Mouse (Mus musculus): ENCODE measurements around the gene Tgfbr3. TPM values are rescaled to one million over a fixed set of nuclear protein-coding genes. Genes with fewer than 3 reads are reported as not detected.

The Tgfbr3 gene
- total RNA-seq (2022): 10 to 100 TPM; 11.7 to 20.0 (median 15.3) TPM

DNA sequence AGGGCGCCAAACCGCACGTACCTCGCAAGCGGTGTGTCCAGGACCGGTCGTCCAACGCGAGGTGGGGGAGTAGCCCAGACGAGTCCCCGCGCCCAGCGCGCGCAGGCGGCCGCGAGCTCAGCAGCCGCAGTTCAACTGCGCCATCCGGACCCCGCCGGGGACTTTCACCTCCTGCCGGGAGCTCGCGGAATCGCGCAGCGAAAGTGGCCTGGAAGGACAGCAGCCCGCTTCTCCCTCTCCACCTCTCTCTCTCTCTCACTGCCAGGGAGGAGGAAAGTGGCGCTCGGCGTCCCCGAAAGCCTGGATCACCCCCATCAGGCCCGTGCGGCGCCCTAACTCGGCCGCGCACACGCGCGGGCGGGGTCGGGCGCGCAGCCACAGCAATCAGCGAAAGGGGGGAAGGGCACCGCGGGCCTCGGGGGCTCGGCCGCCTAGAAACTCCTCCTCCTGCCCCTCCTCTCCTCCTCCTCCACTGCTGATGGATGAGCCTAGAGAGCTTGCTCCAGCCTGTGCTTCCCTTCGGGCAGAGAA lies at the start of gene Tgfbr3:
Gene Tgfbr3, minus strand, starts transcription at position 396 of the 531 bp plus-strand sequence.
- peak; percentile 70 to 83 for DNase-seq (ENCODE audit: low spot score in 2 of 2)

DNA sequence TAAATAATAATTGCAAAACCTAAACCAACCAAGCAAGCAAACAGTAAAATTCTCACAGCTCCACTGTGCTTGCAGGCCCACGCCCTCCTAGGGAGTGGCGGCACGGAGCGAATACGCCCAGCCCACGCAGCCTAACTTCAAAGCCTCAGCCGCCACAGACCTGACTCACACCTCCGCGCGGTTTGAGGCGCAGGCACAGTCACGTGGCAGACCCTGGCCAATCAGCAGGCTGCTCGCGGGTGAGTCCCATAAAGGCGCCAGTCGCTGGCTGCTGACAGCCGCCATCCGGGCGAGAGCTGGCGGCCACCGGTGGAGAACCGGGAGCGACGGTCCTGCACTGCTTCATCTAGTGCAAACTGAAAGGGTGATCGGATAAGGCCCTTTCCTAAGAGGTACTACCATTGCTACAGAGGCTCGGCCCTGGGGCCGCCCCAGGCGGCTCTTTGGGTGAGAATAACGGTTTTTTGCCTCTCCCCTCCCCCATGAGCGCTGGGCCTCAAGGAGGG lies 41.5 kb upstream of the Tgfbr3 start, which contains the start of gene Brdt:
Gene Brdt, plus strand, starts transcription at position 244 of the 506 bp plus-strand sequence.
- DNase-seq (ENCODE audit: low spot score in 2 of 2): no peak

DNA sequence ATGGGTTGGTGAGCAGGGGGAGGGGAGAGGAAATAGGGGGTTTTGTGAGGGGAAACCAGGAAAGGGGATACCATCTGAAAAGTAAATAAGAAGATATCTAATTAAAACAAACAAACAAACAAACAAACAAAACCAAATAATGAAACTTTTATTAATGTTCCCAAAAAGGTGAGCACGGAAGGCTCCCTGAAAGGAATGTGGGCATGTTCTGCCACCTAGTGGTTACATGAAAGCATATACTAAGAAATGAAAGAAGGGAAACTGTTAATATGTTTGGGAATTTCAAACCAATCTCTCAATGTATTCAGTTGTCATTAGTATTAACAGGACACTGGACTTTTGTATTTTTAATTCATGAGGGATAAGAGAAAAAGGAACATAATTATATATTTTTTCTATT lies 31.3 kb upstream of the Tgfbr3 start:
- no peak for DNase-seq (ENCODE audit: low spot score in 2 of 2)

DNA sequence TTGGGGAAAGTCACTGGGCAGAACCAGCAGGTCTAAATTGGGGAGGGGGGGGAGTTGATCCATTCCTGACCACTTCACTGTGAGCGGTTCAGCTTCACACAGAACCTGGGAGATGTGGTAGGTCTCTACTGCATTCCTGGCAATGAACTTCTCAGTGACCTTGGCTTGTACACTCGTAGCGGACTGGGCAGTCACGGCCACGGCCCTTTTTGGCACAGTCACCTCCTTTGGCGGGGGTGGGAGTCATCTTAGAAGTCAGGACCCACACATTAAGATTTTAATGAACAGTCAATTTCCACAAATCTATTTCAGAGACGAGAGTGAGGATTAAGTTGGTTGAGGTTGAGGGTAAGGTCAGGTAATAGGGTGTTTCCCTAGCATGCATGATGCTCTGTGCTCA lies 27.7 kb upstream of the Tgfbr3 start:
- DNase-seq (ENCODE audit: low spot score in 2 of 2): no peak

DNA sequence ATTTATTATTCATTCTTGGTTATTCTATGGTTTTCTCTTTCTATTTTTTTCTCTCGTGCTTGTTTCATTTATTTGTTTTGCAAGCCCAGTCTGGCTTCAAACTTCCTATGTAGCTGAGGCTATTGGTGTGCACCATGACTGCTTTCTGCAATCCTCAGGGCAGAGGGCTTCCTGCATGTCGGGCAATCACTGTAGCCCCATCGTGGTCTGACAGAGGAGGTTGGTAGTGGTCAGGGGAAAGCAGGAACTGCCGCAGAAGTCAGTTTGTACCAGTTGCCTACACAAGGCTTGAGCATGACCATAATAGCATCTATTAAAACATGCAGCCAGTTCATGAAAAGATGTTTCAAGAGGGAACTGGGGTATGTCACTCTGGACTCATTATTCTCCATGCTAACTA lies 18.0 kb upstream of the Tgfbr3 start:
- no peak for DNase-seq (ENCODE audit: low spot score in 2 of 2)

DNA sequence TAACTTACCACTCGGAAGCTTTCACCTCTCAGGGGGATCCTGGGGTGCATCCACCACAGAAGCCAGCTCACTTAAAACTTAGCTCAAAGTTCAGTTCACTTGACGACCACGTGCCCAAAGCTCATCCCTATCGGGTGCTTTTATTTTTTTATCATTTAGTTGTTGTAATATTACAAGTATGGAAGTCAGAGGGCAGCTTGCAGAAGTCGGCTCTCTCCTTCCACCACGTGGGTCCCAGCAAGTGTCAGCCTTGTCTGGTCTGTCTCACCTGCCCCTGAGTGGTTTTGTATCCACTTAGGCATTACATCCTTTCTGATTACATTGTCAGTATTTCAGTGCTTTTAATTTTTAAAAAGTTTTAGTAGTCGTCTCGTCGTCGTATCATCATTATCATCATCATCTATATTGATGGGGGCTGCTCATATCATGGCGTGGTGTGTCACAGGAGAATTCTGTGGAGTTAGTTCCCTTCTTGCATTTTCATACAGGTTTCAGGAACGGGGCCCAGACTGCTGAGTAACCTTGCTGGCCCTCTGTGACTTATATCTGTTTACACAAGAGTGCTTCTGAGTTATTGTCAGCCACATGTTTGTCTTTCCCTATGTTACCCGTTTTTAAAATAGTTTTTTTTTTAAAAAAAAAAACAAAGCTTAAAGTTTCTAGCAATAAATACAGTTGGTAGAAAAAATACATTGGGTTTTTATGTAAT lies 14.8 kb upstream of the Tgfbr3 start:
- no peak for DNase-seq (ENCODE audit: low spot score in 2 of 2)

DNA sequence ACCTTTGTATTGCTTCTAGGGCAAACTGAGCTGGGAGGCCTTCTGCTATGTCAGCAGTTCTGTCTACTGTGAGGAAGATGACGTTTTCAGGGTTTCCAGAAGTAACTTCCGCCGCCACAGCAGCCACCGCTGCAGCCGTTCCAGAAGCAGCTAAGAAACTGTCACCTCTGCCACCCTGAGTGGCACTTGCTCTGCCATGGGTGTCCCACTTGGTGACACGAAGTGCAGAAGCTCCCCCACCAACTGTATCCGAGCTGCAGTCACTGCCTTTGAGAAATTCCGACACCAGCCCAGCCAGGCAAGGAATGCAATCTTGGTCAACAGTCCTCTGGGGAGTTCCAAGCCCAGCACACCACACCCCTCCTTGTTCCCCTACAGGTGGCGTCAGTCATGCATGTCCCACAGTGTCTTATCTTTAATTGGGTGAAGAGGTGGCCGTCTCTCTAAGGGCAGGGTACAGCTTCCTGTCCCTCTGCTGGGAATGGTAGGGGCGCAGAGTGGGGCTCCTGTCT lies 14.0 kb upstream of the Tgfbr3 start:
- DNase-seq (ENCODE audit: low spot score in 2 of 2): no peak

DNA sequence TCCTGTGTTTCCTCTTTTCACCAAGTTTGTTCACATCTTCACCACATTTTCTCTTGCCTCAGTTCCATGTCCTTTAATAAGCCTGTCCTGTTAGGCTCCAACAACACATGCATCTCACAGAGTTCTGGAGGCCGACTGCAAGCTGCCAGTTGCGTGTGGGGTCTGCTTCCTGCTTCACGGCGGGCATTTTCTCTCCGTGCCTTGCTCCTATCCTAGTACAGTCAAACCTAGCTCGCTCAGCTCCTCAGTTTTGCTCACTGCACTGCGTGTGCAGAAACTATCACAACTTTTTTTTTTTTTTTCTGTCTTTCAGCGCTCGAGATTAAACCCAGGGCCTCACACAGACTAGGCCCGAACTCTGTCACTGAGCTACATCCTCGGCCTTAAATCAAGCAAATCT lies 9.4 kb upstream of the Tgfbr3 start:
- DNase-seq (ENCODE audit: low spot score in 2 of 2): no peak

DNA sequence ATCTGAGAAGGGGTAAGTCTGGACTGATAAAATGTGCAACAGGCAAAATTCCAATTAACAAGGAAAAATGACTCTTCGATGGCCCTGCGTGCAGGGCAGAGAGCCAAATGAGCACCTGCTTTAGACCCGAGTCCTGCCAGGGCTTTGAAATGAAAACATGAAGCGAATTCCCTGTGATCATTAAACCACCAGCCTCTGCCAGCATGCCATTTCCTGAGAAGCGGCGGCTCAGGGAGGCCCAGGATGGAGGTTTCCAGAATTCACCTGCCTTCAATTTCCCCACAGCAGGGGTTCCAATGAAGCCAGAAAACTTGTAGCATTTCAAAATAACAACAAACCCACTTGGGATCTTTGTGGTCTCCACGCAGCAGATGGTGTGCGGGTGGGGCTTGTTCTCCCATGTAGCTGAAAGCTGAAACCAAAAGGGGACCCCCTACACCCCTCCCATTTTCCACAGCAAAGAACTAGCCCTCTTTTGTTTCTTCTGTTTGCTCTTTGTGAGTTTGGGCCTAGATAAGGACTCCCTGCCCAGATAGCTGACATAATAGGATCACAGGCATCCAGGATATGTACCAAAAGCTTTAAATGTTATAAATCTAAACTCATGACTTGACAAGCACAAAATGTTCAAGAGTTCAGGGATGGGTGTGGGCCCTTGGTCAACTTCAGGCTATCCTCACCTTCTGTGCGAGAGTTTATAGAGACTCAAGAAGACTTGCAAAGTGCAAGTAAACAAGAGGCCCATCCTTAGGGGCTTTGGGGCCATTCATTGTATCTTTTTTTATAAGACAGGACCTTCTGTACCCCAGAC lies 7.3 kb upstream of the Tgfbr3 start:
- no peak for DNase-seq (ENCODE audit: low spot score in 2 of 2)

DNA sequence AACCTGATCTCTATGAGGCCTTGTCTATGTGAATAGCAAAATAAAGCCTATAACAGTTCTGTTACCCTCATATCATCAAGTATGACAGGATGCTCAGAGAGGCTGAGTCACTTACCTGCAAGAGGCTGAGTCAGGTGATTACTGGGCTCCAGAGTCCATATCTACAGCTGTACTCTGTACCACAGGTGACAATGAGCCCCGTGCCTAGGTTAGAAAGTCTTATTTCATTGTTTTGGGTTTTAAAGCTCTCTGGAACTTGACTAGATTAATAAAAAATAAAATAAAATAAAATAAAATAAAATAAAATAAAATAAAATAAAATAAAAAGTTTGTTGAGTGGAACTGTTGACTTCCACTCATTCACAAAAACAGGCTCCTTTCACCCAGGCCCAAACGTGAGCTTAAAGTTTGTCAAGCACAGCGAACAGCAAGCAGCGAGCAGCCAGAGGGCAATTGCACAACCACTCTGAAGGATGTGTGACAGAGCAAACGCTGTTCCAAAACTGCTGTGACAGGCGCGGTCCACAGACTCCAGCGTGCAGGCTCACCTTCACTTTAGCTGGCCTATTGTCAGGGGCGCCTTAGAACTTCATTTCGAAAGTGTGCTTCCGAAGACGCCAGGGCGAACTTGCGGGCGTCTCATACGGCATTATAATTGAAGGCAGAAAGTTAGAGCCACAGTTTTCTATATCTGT lies 6.5 kb upstream of the Tgfbr3 start:
- no peak for DNase-seq (ENCODE audit: low spot score in 2 of 2)

DNA sequence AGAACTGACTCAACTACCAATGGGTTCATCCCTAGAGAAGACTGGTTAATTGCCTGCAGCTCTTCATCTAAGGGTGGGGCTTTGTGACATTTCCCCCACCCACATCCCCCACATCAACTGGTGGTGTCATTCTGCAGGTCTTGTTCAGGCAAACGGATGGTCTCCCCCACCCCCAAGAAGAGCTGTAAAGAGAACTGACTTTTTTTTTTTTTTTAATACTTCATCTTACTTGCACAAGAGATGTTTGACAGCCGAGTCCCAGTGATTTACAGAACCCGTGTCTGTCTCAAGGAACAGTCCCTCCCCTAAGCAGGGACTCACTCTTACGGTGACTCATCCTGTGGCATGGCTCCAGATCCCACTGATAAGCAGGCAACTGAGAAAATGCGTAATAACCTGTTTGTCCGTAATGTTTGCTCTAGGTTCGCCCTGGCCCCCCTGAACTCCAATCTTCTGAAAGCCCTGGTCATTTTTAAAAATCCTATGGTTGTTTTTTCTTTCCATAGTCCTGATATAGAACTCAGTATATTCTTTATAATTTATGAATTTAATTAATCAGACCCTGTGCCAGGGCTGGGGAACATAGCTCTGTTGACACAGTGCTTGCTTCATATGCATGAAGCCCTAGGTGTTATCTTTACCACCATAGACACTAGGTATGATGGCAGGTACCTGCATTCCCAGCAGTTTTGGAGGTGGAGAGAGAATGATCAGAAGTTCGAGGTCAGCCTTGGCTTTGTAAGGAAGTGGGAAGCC lies 5.8 kb upstream of the Tgfbr3 start:
- DNase-seq (ENCODE audit: low spot score in 2 of 2): no peak

DNA sequence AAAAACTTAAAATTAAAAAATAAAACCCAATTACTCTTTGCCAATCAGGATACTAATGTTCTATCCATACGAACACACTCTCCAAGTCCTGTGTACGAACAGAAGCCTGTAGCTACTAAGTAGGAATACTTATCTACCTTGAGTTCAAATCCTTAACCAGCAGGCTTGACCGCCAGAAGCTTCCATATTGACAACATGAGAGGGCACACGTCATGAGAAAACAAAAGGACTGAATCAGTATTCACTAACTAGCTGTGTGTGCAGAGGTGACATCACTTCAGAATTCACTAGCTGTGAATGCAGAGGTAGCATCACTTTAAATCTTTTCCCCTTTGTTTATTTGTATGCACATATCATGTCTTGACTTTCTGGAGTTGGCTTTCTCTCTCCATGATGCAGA lies 4.6 kb upstream of the Tgfbr3 start:
- no peak for DNase-seq (ENCODE audit: low spot score in 2 of 2)

DNA sequence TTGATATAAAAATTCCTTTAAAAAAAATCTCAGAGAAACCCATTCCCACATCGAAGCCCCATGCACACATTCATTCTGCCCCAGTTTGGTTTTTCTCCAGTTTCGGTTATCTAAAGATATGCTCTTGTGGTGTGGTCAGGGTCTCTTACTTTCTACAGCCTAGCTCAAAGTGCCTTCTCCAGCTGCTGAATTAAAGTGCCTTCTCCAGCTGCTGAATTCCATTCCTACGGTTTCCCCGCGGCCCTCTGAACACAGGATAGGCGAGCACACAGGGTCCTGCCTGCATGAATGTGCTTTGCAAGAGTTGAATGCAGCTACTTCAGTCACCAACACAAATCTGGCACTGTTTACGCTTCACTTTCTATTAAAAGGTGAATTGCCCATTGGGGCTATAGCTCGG lies 557 bp upstream of the Tgfbr3 start:
- DNase-seq (ENCODE audit: low spot score in 2 of 2): no peak

DNA sequence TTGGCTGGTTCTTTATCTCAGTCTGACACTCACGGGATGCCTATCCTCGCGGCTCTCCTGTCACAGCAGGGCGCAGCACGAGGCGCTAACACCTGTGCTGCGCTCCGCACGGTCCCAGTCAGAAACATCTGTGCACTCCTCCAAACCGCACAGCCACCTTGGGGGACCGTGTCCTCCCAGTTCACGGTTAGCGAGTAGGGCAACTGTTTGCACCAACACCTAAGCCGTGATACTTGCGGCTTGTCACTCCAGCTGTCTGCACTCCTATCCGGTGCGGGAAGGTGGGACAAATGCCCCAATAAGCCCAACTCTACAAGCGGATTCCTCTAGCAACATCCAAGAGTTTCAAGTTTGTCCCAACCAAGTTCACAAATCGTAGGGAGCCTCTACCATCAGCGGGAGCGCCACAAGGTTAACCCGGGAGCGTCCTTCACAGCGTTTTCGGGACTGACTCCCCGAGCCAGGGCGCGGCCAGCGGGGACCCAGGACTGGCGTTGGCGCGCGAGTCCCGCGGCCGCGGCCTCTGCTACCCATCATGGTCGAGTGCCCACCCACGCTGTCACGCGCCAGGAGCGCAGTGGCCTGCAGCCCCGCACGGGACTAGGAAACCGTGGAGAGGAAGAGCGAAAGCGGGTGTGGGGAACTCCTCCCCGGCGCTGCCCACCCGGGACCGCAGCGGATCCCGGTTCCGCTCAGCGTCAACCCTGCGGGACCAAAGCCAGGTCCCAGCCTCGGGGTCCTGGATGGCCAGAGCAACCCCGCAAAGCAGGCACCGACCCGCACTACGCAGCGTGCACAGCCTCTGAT lies 799 bp downstream of the Tgfbr3 start:
- DNase-seq (ENCODE audit: low spot score in 2 of 2): no peak

DNA sequence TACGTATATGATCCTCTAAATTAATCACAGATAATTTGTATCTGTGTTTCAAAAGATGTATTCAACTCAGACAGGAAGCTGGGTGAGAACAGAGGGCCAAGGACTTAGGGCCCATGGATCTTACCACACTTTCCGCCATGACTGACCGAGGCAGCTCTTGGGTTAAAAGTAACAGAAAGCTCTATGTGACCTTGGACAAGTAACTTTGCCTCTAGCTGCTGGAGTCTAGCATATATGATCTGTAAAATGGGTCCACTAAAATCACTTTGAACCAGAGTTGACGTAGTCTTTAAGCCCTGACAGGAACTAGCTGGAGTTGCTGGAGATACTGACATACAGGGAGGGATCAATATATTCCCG lies 1.5 kb downstream of the Tgfbr3 start:
- no peak for DNase-seq (ENCODE audit: low spot score in 2 of 2)

DNA sequence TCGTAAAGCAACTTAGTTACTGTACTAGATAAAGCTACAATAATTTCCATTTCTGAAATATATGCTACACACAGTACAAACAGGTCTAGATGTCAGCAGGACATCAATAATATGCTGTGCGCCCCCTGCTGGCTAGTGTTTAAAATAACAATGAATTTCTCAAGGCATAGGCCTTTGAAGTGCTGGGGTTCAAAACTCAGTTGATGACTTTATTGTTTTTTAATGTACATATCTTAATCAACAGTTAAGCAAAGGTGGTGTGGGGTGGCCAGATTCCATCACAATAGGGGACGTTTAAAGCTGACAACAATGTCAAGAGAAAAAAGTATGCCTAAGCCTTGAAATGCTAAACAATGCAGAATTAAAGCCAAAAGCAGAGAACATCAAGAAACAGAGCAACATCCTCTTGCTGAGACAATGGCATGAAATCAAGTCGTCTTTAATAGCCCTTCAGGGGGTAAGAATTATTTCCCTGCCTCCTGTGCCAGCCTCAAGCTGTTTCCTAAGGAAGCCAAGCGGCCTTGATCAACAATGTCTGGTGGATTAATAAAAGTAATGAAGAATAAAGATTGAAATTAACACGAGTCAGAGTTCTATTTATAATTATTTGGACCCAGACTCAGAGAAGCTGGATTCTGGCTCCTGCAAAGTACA lies 2.0 kb downstream of the Tgfbr3 start:
- no peak for DNase-seq (ENCODE audit: low spot score in 2 of 2)

DNA sequence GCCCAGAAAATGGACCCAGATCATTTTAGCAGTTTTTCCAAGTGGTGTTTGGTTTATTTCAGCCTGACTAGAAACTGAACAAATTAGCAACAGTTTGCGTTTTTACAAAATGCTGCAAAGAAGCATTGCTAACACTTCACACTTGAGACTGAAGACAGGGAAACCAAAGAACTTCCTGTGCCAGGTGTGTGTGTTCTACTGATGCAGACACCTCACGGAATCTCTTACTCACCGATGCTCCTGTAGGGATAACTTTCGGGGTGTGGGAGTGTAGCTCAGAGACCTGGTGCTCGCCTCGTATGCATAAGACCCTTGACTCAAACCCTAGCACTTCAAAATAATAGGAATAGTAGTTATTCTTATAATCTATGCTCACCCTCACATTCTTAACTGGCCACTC lies 3.9 kb downstream of the Tgfbr3 start:
- no peak for DNase-seq (ENCODE audit: low spot score in 2 of 2)

DNA sequence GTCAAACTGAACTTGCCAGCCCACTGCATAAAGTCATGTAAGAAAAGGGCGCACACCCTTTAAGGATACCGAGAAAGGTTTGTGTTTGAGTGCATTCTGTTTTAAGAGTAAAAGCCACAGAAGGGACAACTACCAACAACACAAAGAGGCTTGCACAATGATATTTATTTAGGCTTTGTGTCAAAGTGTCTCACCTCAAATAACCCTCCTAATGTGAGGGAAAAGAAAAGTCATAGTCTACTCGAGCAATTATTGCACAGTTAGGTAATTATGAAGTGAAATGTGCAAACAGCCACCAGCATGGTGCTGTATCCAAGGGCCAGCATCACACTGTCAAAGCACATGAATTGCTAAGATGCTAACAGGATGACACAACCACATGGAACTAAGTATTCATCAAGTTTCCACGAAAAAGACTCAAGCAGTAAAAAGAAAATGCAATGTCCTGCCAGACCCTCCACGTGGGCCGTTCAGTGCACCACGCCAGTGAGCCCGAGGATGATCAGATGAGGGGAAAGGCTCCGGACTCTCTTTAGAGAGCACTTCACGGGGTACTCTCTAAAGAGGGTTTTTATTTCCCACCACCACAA lies 5.4 kb downstream of the Tgfbr3 start:
- DNase-seq (ENCODE audit: low spot score in 2 of 2): peak; percentile 32 to 44

Measured in gastrocnemius, adult 8-10 months (tissue).